Mouse (Mus musculus) ES-Bruce4 (cell line): ENCODE measurements at regions not wholly inside any gene's neighbourhood (a gene's known extent, or its start where the extent isn't known, plus 50 kb on each side); places are given as distances from the start of the nearest gene placed in this dataset.

Experiments used
- CTCF ChIP-seq: IDR thresholded peaks from one replicate; pipeline ENCODE4 v1.8.1; 2011; ENCODE audit warnings: low read depth, low read length
- POLR2A ChIP-seq: IDR thresholded peaks from one replicate; pipeline ENCODE4 v1.8.1; 2011; ENCODE audit warnings: low read length; ENCODE audit not compliant: insufficient read depth

DNA sequence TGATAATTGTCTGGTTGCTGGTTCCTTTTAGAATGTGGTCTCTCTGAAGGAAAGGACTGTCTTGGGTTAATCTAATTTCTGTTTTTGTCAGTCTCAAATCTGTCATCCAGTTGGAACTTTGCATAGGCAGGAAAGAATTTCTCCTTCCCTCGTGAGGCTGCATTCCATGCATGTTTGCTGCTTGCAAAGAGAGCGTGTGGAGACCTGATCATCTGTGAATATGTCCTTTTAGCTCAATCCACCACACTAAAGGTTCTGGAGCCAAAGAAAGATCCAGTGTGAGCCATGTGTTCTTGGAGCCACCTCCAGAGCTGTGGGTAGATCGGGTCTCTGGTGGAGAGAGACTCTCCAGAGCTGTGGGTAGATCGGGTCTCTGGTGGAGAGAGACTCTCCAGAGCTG, 200.2 kb downstream of the Ttc32 start:
- no peak for TF ChIP-seq CTCF
- no peak for TF ChIP-seq POLR2A
